Mouse (Mus musculus): ENCODE results near the gene Adamts9. TPM values are rescaled to one million over a fixed set of nuclear protein-coding genes. Genes with fewer than 3 reads are reported as not detected.

Adamts9 gene
- polyA plus RNA-seq, 1 experiment from 2014 or later = 1.1 TPM

GRCm38 (mm10) chr6:92809818-92810217 lies 133.5 kb downstream of the Adamts9 start:
- WGBS = 82% methylated on average over 3 of the region's 3 CpGs
- H3K9me3 ChIP-seq (ENCODE audit: control insufficient read depth, low read length) = no peaks in the 10 kb centered on the region
- H3K4me2 ChIP-seq = no peak overlapping the region
- peak; percentile 71 for DNase-seq (ENCODE audit: low spot score, missing footprints)
- no peak overlapping the region for H3K4me3 ChIP-seq (ENCODE audit: low read depth, low read length)
- H3K27me3 ChIP-seq (ENCODE audit: control insufficient read depth, insufficient read depth, low read length) = no peaks in the 10 kb centered on the region
- no peaks in the 10 kb centered on the region for H3K36me3 ChIP-seq (ENCODE audit: control insufficient read depth, insufficient read depth, low read length)
- H3K27ac ChIP-seq (ENCODE audit: low read depth, low read length) = no peak overlapping the region
- H3K9ac ChIP-seq (ENCODE audit: low read length) = no peak overlapping the region
- H3K4me1 ChIP-seq (ENCODE audit: control insufficient read depth, insufficient read depth, low read length) = no peaks in the 10 kb centered on the region
- ATAC-seq (ENCODE audit: low FRiP score) = no peak

GRCm38 (mm10) chr6:92804254-92804971 lies 138.9 kb downstream of the Adamts9 start:
- ATAC-seq (ENCODE audit: low FRiP score) = no peak
- DNase-seq (ENCODE audit: low spot score, missing footprints) = peak; percentile 74
- WGBS = 85% methylated on average over 3 of the region's 3 CpGs
- H3K9me3 ChIP-seq (ENCODE audit: control insufficient read depth, low read length) = no peaks in the 10 kb centered on the region
- H3K36me3 ChIP-seq (ENCODE audit: control insufficient read depth, insufficient read depth, low read length) = no peaks in the 10 kb centered on the region
- H3K4me3 ChIP-seq (ENCODE audit: low read depth, low read length) = no peak overlapping the region
- H3K9ac ChIP-seq (ENCODE audit: low read length) = no peak overlapping the region
- H3K4me1 ChIP-seq (ENCODE audit: control insufficient read depth, insufficient read depth, low read length) = no peaks in the 10 kb centered on the region
- no peak overlapping the region for H3K4me2 ChIP-seq
- H3K27ac ChIP-seq (ENCODE audit: low read depth, low read length) = no peak overlapping the region
- no peaks in the 10 kb centered on the region for H3K27me3 ChIP-seq (ENCODE audit: control insufficient read depth, insufficient read depth, low read length)

DNA sequence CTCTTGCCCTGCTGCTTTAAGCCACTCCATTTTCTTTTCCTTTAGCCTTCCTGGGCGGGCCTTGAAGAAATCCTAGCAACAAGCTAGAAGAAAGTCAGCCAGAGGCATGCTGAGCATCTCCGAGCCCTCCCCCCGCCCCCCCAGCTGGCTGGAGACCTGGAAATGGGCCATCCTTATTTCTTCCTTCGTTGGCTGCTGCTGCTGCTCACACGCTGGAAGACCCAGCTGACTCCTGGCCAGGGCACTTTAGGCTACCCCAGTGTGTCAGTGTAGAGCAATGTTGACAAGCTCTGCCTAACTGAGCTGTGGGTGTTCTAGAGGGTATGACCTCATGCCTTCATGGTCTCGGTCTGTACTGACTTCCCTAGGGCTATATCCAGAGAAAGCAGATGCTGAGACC lies 140.1 kb downstream of the Adamts9 start:
- H3K4me2 ChIP-seq = no peak overlapping the region
- H3K9ac ChIP-seq (ENCODE audit: low read length) = no peak overlapping the region
- H3K36me3 ChIP-seq (ENCODE audit: control insufficient read depth, insufficient read depth, low read length) = no peaks in the 10 kb centered on the region
- ATAC-seq (ENCODE audit: low FRiP score) (no peak), DNase-seq (ENCODE audit: low spot score, missing footprints) (peak; percentile 73)
- 55% methylated on average over 6 of the region's 6 CpGs for WGBS
- no peaks in the 10 kb centered on the region for H3K27me3 ChIP-seq (ENCODE audit: control insufficient read depth, insufficient read depth, low read length)
- H3K4me1 ChIP-seq (ENCODE audit: control insufficient read depth, insufficient read depth, low read length) = no peaks in the 10 kb centered on the region
- no peak overlapping the region for H3K27ac ChIP-seq (ENCODE audit: low read depth, low read length)
- no peak overlapping the region for H3K4me3 ChIP-seq (ENCODE audit: low read depth, low read length)
- H3K9me3 ChIP-seq (ENCODE audit: control insufficient read depth, low read length) = no peaks in the 10 kb centered on the region

DNA sequence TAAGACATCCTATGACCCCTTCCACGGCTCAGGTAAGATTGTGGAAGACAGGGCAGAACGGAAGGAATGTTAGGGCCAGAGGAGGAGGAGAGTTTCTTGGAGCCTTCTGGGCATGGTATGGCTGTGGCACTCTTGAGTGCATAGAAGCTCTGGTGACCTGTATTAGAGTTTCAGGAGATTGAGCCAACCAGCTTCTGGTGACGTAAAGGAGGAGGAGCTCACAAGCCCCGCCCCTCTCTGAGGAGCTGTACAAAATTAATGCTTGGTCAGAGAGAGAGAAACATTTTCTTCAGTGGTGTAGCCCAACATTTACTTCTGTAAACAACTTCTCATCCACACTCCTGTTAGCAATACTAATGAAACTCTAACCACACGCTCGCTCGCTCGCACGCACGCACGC lies 140.9 kb downstream of the Adamts9 start:
- H3K9me3 ChIP-seq (ENCODE audit: control insufficient read depth, low read length) = no peaks in the 10 kb centered on the region
- WGBS = 94% methylated on average over 11 of the region's 11 CpGs
- H3K36me3 ChIP-seq (ENCODE audit: control insufficient read depth, insufficient read depth, low read length) = no peaks in the 10 kb centered on the region
- no peak overlapping the region for H3K9ac ChIP-seq (ENCODE audit: low read length)
- DNase-seq (ENCODE audit: low spot score, missing footprints) (peak; percentile 54), ATAC-seq (ENCODE audit: low FRiP score) (no peak)
- H3K27ac ChIP-seq (ENCODE audit: low read depth, low read length) = no peak overlapping the region
- H3K4me3 ChIP-seq (ENCODE audit: low read depth, low read length) = no peak overlapping the region
- H3K27me3 ChIP-seq (ENCODE audit: control insufficient read depth, insufficient read depth, low read length) = no peaks in the 10 kb centered on the region
- H3K4me1 ChIP-seq (ENCODE audit: control insufficient read depth, insufficient read depth, low read length) = no peaks in the 10 kb centered on the region
- no peak overlapping the region for H3K4me2 ChIP-seq

GRCm38 (mm10) chr6:92801462-92801861 lies 141.8 kb downstream of the Adamts9 start:
- 67% methylated on average over 2 of the region's 2 CpGs for WGBS
- H3K27me3 ChIP-seq (ENCODE audit: control insufficient read depth, insufficient read depth, low read length) = no peaks in the 10 kb centered on the region
- no peak overlapping the region for H3K4me3 ChIP-seq (ENCODE audit: low read depth, low read length)
- H3K9ac ChIP-seq (ENCODE audit: low read length) = no peak overlapping the region
- no peak overlapping the region for H3K27ac ChIP-seq (ENCODE audit: low read depth, low read length)
- H3K9me3 ChIP-seq (ENCODE audit: control insufficient read depth, low read length) = no peaks in the 10 kb centered on the region
- no peaks in the 10 kb centered on the region for H3K36me3 ChIP-seq (ENCODE audit: control insufficient read depth, insufficient read depth, low read length)
- no peak overlapping the region for H3K4me2 ChIP-seq
- no peaks in the 10 kb centered on the region for H3K4me1 ChIP-seq (ENCODE audit: control insufficient read depth, insufficient read depth, low read length)
- no peak for DNase-seq (ENCODE audit: low spot score, missing footprints)
- no peak for ATAC-seq (ENCODE audit: low FRiP score)

DNA sequence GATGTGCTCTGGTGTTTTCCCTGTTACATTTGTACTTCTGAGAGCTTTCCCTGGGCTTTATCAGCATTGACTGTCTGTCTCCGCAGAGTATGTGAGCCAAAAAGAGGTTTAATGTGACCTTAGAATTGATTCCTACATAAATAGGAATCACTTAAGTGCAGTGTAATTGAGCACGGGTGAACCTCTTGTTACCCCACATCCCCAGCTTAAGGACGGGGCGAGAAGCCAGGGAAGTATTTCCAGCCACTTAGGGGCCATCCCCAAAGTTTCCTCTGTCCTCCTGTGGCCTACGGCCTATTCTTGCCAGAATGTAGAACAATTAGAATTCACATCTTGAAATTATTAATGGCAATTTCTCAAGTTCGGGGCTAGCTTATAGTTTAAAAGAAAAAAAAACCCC lies 149.5 kb downstream of the Adamts9 start:
- ATAC-seq (ENCODE audit: low FRiP score) = no peak
- no peaks in the 10 kb centered on the region for H3K9me3 ChIP-seq (ENCODE audit: control insufficient read depth, low read length)

DNA sequence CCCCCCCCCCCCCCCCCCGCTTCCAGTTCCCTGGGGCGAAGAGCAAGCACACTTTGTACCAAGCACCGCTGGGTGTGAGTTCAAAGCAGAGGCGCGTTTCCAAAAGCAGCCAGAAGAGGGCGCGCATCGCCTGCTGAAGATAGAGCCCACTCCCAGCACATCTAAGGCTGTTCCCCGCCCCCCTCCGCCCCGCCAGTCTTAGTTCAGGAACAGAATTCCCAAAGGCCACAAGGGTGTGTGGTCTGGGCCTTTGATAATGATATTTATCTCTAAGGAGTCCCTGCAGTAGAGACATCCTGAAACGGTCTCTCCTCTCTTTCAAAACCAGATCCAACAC lies 155.9 kb downstream of the Adamts9 start:
- WGBS = 1% methylated on average over 11 of the region's 12 CpGs
- no peaks in the 10 kb centered on the region for H3K36me3 ChIP-seq (ENCODE audit: control insufficient read depth, insufficient read depth, low read length)

More for the DNA sequence above, 149.5 kb downstream of the Adamts9 start:
- DNase-seq (ENCODE audit: low spot score, missing footprints) = no peak
- H3K27ac ChIP-seq (ENCODE audit: low read depth, low read length) = no peak overlapping the region
- no peak overlapping the region for H3K9ac ChIP-seq (ENCODE audit: low read length)
- 85% methylated on average over 6 of the region's 6 CpGs for WGBS
- no peaks in the 10 kb centered on the region for H3K4me1 ChIP-seq (ENCODE audit: control insufficient read depth, insufficient read depth, low read length)
- no peak overlapping the region for H3K4me2 ChIP-seq
- no peaks in the 10 kb centered on the region for H3K27me3 ChIP-seq (ENCODE audit: control insufficient read depth, insufficient read depth, low read length)
- no peaks in the 10 kb centered on the region for H3K36me3 ChIP-seq (ENCODE audit: control insufficient read depth, insufficient read depth, low read length)
- no peak overlapping the region for H3K4me3 ChIP-seq (ENCODE audit: low read depth, low read length)

DNA sequence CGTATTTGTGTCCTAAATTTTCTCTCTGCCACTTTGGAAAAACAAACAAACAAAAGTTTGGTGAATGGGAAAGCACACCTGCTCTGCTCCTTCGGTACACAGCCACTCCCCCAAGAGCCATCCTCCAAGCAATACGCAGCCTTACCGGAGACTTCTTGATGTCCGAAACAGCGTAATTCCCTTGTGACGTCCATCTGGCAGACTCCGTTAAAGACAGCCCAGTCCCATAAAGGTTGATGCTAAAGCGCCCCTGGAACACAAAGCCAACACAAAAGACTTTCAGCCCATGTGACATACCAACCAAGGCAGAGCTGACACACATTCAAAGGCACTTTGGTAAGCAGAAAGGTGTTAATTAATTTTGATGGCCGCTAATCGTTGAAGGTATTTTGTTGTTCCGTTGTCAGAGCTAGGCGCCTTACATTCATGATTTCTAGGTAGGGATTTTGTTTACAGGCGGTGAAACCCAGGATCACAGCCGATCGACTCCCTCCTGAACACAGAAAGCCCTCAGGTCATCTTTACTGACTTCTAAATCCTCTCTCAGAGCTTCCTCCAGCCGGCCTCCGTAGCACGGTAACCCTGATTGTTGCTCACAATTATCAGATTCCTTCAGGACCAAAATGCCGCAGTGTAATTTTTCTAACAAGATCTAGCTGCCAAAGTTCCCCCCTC lies 156.5 kb downstream of the Adamts9 start:
- Histone ChIP-seq H3K9me3 (ENCODE audit: control insufficient read depth, low read length) (no peaks in the 10 kb centered on the region), H3K4me2 (peak overlapping the region; percentile 57), H3K9ac (ENCODE audit: low read length) (peak overlapping the region; percentile 26; the same call in 1 of the 2 replicates), H3K4me3 (ENCODE audit: low read depth, low read length) (peak overlapping the region; percentile 13), H3K27me3 (ENCODE audit: control insufficient read depth, insufficient read depth, low read length) (peaks cover 15% of the 10 kb centered on the region), H3K36me3 (ENCODE audit: control insufficient read depth, insufficient read depth, low read length) (no peaks in the 10 kb centered on the region), H3K4me1 (ENCODE audit: control insufficient read depth, insufficient read depth, low read length) (0 out of 2 replicates have a peak, but pooled peaks cover 3% of the 10 kb centered on the region), H3K27ac (ENCODE audit: low read depth, low read length) (no peak overlapping the region)
- 3% methylated on average over 20 of the region's 20 CpGs for WGBS
- DNase-seq (ENCODE audit: low spot score, missing footprints) = peak; percentile 92
- ATAC-seq (ENCODE audit: low FRiP score) = peak; percentile 56; the same call in 1 of the 2 replicates

More for the DNA sequence above, 155.9 kb downstream of the Adamts9 start:
- H3K9ac ChIP-seq (ENCODE audit: low read length) = peak overlapping the region; percentile 26; the same call in 1 of the 2 replicates
- H3K4me3 ChIP-seq (ENCODE audit: low read depth, low read length) = peak overlapping the region; percentile 13
- H3K4me2 ChIP-seq = peak overlapping the region; percentile 57
- DNase-seq (ENCODE audit: low spot score, missing footprints) = peak; percentile 100
- no peak overlapping the region for H3K27ac ChIP-seq (ENCODE audit: low read depth, low read length)
- ATAC-seq (ENCODE audit: low FRiP score) = peak; percentile 79
- no peaks in the 10 kb centered on the region for H3K9me3 ChIP-seq (ENCODE audit: control insufficient read depth, low read length)
- peaks cover 15% of the 10 kb centered on the region for H3K27me3 ChIP-seq (ENCODE audit: control insufficient read depth, insufficient read depth, low read length)
- 0 out of 2 replicates have a peak, but pooled peaks cover 3% of the 10 kb centered on the region for H3K4me1 ChIP-seq (ENCODE audit: control insufficient read depth, insufficient read depth, low read length)

- Histone ChIP-seq H3K4me2 (no peak overlapping the region), H3K9ac (ENCODE audit: low read length) (no peak overlapping the region), H3K36me3 (ENCODE audit: control insufficient read depth, insufficient read depth, low read length) (no peaks in the 10 kb centered on the region), H3K4me3 (ENCODE audit: low read depth, low read length) (no peak overlapping the region), H3K4me1 (ENCODE audit: control insufficient read depth, insufficient read depth, low read length) (0 out of 2 replicates have a peak, but pooled peaks cover 3% of the 10 kb centered on the region), H3K27ac (ENCODE audit: low read depth, low read length) (no peak overlapping the region), H3K27me3 (ENCODE audit: control insufficient read depth, insufficient read depth, low read length) (peaks cover 15% of the 10 kb centered on the region), H3K9me3 (ENCODE audit: control insufficient read depth, low read length) (no peaks in the 10 kb centered on the region)
- 8% methylated on average over 7 of the region's 7 CpGs for WGBS
- ATAC-seq (ENCODE audit: low FRiP score) = no peak
- DNase-seq (ENCODE audit: low spot score, missing footprints) = peak; percentile 97
Measured at GRCm38 (mm10) chr6:92784782-92785181, 158.5 kb downstream of the Adamts9 start.
